Mouse (Mus musculus) megakaryocyte, embryonic 14.5 days (primary cell): ENCODE data around the gene Dek.

Experiments
- FLI1 ChIP-seq: IDR thresholded peaks from 2 replicates; pipeline ENCODE4 v1.6.1; 2012; ENCODE audit warnings: low read length, inconsistent platforms, mixed read lengths
- GATA1 ChIP-seq: IDR thresholded peaks from 3 replicates; pipeline ENCODE4 v1.6.1; 2012; ENCODE audit warnings: mixed read lengths, low read length, inconsistent platforms, borderline replicate concordance

- TF ChIP-seq GATA1 (no peak), FLI1 (no peak)
Observed at GRCm38 (mm10) chr13:47056781-47057180, 49.2 kb downstream of the Dek start.
